Mouse (Mus musculus) thymus, postnatal 0 days (tissue): ENCODE results near the gene Arhgap1. TPM values are rescaled to one million over a fixed set of nuclear protein-coding genes. Genes with fewer than 3 reads are reported as not detected.
A peak's percentile ranks its signal among the peaks of the same experiment; 100 is the strongest.

ENCODE experiments used
- DNase-seq: peaks from one replicate; pipeline ENCODE4 v3.0.0-alpha.2; 2015; ENCODE audit warnings: low spot score
- polyA plus RNA-seq: library from polyadenylated mRNA; unstranded; fragments of >200 nt; fragmentation: Nextera tagmentation; extraction: Ambion mirVana; gene quantifications from 2 replicates; pipeline ENCODE4 v1.2.1, GENCODE M21; 2015

Arhgap1 gene
- polyA plus RNA-seq, 1 experiment from 2014 or later: 118 TPM

DNA sequence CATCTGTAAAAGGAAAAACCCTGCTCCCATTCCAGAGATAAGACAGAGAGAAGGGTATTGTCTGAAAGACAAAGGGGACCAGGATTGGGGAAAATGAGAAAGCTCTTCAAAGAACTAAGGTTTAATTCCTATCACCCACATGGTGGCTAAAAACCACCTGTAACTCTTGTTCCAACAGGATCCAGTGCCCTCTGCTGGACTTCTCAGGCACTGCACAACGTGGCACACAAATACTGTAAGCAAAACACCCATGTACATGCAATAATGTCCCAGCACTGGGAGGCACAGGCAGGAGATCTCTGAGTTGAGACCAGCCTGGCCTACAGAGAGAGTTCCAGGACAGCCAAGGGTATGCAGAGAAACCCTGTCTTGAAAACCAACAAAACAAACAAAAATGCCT is 2.9 kb upstream of the Arhgap1 start:
- DNase-seq: peak; percentile 74

DNA sequence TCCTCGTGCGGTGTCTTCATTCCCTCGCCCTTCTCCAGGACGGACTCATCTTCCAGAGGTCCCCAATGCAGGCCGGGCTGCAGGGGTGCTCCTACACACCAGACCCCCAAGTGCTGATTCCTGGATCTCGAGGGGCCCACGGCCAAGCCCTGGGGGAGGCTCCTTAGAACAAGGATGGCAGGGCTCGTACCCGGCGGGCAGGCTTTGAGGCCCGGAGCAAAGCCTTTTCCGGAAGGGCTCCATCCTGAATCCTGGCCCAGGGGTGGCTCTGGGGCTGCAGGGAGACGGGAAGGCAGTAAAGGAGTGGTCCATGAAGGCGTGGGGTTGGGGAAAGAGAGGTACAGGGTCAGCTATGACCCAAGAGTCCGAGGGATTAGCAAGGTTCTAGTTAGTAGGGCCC is 508 bp upstream of the Arhgap1 start:
- no peak for DNase-seq

- DNase-seq: no peak
These were observed 818 bp downstream of the Arhgap1 start for GRCm38 (mm10) chr2:91650360-91650995.

- no peak for DNase-seq
These were observed 2.0 kb downstream of the Arhgap1 start for GRCm38 (mm10) chr2:91651458-91652258.

- DNase-seq: no peak
These were observed 3.2 kb downstream of the Arhgap1 start for GRCm38 (mm10) chr2:91652863-91653262.

GRCm38 (mm10) chr2:91655388-91655787 is 5.7 kb downstream of the Arhgap1 start:
- no peak for DNase-seq

DNA sequence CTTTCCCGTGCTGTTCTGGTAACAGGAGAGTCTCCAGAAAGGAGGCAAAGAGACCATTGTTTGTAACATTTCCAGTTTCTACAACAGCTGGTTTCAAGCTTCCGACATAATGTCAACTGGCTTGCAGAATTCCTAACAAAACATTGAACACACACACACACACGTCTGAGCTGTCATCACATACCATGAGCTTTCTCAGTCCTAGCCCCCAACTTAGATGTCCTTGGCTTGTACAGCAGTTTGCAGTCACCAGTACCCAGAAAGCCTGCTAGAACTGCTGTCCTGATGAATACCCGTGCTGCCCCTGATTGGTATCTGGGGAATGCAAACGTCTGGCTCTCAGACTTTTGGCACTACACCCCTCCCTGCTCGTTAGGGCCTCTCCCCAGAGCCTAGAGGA is 6.2 kb downstream of the Arhgap1 start:
- DNase-seq: no peak

- no peak for DNase-seq
These were observed 7.1 kb downstream of the Arhgap1 start for GRCm38 (mm10) chr2:91656774-91657173.

DNA sequence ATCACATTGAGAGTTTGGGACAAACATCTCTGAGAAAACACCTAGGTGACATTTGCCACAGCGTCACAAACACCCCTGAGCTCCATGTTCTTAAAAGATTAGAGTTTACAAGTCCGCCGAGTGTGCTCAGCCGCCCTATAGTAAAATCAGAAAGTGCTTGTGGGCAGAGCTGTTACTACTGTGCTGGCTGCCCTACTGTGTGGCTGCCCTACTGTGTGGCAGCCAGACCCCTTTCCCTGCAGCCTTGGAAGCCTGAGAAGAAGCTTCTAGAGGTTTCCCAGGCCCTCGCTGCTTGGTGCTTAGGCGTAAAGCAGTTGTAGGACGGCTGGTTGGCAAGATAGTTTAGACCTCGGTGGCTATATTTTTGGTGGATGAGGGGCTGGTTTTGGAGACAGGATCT is 10.0 kb downstream of the Arhgap1 start:
- no peak for DNase-seq

- no peak for DNase-seq
These were observed 11.3 kb downstream of the Arhgap1 start for GRCm38 (mm10) chr2:91660981-91661380.

GRCm38 (mm10) chr2:91664780-91665179 is 15.1 kb downstream of the Arhgap1 start:
- no peak for DNase-seq

DNA sequence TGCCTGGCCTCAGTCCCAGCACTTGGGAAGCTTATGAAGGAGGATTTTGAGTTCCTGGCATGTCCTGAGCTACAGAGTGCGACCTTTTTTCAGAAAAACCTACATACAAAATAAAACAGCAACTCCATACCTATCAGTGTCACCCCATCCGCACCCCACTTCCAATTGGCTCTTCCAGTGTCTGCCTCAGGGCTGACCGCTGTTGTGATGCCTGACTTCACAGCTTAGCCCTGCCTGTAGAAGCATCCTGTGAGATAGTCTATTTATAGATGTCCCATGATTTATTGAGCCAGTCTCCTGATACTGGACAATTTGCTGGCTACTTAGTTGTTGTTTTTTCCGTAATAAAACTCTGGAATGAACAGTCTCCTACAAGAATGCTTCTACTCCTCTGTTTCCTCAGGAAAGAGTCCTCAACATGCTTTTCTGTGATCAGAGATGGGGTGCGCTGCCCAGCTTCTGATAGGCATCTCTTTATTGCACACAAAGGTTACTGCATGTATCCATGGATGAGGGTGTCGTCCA is 16.8 kb downstream of the Arhgap1 start:
- DNase-seq: no peak

GRCm38 (mm10) chr2:91667747-91668146 is 18.1 kb downstream of the Arhgap1 start:
- DNase-seq: no peak

- DNase-seq: no peak
These were observed 19.7 kb downstream of the Arhgap1 start for GRCm38 (mm10) chr2:91669326-91669725.

- DNase-seq: no peak
These were observed 20.4 kb downstream of the Arhgap1 start for GRCm38 (mm10) chr2:91670038-91670437.

DNA sequence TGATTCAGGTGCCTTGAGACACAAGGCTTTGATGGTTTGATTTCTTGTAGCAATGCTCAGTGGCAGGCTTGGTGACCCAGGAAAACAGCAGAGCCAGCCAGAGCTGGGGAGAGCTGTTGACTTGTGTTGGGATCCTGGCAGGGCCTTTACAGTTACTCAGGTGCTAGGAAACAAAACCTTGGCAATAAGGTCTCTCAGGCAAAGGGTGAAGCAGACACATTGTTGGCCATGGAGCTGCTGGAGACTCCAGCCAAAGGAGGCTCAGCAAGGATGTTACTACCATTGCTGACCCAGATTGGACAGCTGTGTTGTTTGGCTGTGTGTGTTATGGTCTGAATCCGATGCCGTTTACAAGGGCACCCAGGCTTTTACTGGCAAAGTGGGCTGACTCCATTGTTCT is 23.9 kb downstream of the Arhgap1 start:
- no peak for DNase-seq

DNA sequence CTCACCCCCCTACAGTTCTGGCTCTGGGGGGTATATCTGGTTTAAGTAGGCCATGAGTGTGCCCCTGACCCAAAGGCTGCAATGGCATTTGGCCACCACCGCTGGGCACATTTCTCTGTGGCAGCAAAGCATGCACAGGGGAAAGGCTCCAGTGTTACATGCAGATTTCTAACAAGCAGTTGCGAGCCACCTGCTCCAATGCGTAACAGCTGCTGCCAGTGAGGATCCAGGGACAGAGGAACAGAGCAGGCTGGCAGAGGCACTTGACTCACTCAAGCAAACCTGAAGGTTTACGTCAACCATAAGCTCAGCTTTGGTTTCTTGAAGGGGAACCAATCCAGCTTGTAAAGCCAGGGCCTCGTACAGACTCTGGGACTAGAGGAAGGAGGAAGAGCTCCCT is 25.2 kb downstream of the Arhgap1 start:
- DNase-seq: no peak

DNA sequence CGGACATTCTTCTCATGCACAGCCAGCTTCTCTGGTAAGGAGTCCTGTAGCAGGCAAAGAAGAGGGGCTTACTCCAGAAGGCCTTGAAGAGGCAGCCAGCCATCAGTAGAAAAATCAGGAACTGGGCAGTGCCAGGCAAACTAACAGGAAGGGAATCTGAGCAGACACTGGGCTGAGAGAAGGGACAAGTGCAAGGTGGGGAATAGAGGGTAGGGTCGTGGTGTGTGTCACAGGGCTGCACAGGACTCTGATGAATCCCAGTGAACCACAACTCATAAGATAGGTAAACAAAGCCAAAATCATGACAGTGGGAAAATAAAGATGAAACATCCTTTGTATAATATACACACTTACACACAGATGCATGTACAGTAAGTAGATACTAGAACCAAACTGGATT is 26.8 kb downstream of the Arhgap1 start:
- no peak for DNase-seq

DNA sequence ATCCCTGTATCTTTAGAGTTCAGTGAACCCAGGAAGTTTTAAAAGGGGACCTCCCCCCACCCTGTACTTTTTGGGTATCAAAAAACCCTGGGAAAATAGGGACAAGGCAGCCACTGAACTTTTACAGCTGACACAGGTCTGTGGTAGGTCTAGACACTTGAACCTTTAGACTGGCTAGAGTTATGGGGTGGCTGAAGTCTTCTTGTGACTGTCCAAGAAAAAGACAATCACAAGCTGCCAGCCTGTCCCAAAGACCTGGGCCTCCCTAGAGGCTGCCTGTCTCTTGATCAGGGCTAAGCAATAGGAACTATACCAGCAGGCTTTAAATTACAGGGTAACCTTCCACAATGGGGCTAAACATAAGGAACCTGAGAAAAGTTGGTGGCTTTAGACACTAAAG is 27.3 kb downstream of the Arhgap1 start:
- DNase-seq: no peak

- peak; percentile 51 for DNase-seq
These were observed 33.2 kb downstream of the Arhgap1 start for GRCm38 (mm10) chr2:91682850-91683249.

- DNase-seq: no peak
These were observed 34.3 kb downstream of the Arhgap1 start for GRCm38 (mm10) chr2:91683919-91684318.

- no peak for DNase-seq
These were observed 39.8 kb downstream of the Arhgap1 start for GRCm38 (mm10) chr2:91689452-91689851.
